Mouse (Mus musculus): ENCODE measurements around the gene Krtcap2. TPM values are rescaled to one million over a fixed set of nuclear protein-coding genes. Genes with fewer than 3 reads are reported as not detected.
A peak's percentile ranks its signal among the peaks of the same experiment; 100 is the strongest.

Krtcap2 gene
- total RNA-seq, 4 experiments from 2014 or later: 87.0 to 108 (median 89.4) TPM

GRCm38 (mm10) chr3:89246261-89247100, 715 bp downstream of the Krtcap2 start, which contains the start of gene Trim46:
Trim46 (minus strand) TSS chr3:89246309.
- DNase-seq (ENCODE audit: low spot score): peak; percentile 91

- DNase-seq (ENCODE audit: low spot score): no peak
Measured at GRCm38 (mm10) chr3:89247466-89247865, 1.7 kb downstream of the Krtcap2 start.

GRCm38 (mm10) chr3:89250435-89251040, 4.8 kb downstream of the Krtcap2 start:
- DNase-seq (ENCODE audit: low spot score): peak; percentile 75

DNA sequence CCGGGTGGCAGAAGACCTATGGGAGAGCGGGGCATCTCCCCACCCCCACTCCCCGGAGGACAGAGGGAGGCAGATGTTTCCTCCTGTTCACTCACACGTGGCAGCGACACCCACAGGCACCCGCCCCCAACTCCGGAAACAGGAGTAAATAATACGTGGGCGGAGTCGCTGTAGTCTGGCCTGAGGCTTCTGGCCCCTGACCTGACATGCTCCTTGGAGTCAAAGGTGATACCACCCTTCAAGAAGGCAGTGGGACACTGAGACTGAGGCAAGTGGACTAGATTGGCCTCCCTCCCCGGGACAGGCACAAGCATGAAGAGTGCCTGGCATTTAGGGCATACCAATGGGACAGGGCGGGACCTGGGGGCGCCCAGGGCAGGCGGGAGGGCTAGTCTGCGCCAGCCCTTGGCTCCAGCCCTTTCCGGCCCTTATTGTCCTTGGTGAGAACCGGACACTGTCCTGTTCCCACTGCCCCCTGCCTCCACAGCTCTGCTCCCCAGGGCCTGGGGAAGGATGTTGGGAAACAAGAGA, 5.7 kb downstream of the Krtcap2 start:
- DNase-seq (ENCODE audit: low spot score): peak; percentile 85

DNA sequence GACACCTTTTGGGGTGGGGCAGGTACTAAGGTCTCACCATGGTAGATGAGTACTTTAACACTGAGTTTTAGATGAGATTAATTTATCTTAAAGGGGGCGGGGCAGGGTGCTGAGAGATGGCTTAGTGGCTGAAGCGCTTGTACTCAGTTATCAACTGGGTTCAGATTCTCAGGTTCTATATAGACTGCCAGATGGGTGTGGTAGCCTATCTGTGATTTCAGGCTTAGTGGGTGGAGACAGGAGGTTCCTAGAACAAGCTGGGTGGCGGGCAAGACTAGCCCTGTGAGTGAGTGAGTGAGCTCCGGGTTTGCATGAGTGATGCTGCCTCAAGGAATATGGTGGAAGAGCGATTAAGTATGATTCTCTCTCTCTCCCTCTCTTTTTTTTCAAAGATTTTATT, 9.2 kb downstream of the Krtcap2 start:
- no peak for DNase-seq (ENCODE audit: low spot score)

GRCm38 (mm10) chr3:89256177-89256576, 10.4 kb downstream of the Krtcap2 start:
- no peak for DNase-seq (ENCODE audit: low spot score)

DNA sequence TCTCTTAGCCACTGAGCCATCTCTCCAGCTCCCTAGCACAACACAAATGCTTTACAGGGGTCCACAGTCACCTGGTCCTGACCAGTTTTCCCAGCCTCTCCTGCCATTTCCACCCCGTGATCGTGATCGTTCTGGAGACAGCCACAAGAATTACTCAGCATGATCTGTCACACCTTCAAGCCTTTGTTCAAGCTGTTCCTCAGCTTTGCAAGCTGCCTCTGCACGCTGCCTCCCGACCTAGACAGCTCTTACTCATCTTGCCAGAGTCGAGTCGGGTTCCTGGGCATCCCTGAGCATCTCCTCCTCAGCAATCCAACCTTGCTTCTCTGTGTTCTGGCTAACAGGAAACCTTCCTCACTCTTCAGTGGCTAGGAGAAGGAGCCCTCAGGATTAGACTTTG, 13.3 kb downstream of the Krtcap2 start, which contains the start of gene Dpm3:
Gene Dpm3 (plus strand): TSS at position 283 of the 400 bp plus-strand sequence.
- no peak for DNase-seq (ENCODE audit: low spot score)

DNA sequence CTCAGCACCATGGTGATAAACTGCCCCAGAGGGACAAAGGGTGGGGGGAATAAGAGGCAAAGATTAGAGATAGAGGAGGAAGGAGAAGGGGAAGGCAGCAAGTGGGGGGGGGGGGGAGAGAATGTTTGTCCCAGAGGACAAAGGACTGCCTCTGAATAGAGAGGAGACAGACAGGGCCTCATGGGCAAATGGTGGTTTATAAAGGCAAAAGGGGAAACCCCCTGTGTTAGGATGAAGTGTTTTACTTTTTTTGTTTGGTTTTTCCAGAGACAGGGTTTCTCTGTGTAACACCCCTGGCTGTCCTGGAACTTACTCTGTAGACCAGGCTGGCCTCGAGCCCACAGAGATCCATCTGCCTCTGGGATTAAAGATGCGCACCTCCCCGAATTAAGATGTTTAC, 14.4 kb downstream of the Krtcap2 start:
- no peak for DNase-seq (ENCODE audit: low spot score)

- peak; percentile 56 for DNase-seq (ENCODE audit: low spot score)
Measured at GRCm38 (mm10) chr3:89262417-89262816, 16.7 kb downstream of the Krtcap2 start.

GRCm38 (mm10) chr3:89266439-89266893, 20.7 kb downstream of the Krtcap2 start:
- DNase-seq (ENCODE audit: low spot score): peak; percentile 84

- DNase-seq (ENCODE audit: low spot score): no peak
Measured at GRCm38 (mm10) chr3:89268916-89269315, 23.1 kb downstream of the Krtcap2 start.

- DNase-seq (ENCODE audit: low spot score): peak; percentile 88
Measured at GRCm38 (mm10) chr3:89270051-89270755, 24.4 kb downstream of the Krtcap2 start, which contains the start of gene Slc50a1. Slc50a1 (minus strand) TSS chr3:89270570.

- DNase-seq (ENCODE audit: low spot score): peak; percentile 66
Measured at GRCm38 (mm10) chr3:89270891-89271290, 25.1 kb downstream of the Krtcap2 start.

DNA sequence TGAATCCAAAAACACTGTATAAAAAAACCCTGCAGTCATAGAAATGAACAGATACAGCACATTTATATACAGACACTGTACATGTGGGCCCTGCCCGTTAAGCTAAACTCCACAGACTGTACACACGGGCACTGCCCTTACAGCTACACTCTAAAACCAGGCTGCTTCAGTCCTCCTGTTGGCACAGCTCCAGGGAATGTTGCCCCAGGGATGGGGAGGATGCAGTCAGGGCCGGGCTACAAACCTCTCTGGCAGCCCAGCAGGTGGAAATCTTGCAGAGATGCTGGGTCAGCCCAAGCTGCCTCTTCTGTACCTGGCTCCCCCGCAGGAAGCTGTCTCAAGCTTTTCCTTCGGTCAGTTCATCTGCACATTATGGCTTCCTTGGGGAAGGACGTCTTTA, 26.0 kb downstream of the Krtcap2 start:
- no peak for DNase-seq (ENCODE audit: low spot score)

DNA sequence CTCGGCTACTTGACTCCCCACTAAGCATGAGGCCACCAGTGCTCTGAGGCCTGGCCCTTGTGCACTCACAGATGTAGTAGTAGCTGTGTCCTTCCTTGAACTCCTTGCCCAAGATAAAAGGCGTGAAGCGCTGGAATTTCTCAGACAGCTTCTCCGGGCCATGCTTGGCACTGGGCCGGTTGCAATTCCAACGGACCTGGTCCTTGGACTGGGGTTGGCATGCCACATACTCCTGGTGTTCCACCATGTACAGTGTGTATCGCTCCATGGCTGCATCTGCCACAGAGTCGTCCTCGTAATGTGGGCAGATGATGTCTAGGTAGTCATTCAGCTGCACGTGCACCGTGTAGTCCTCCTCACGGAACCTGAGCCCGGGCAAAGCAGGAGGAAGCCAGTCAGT, 30.3 kb downstream of the Krtcap2 start:
- no peak for DNase-seq (ENCODE audit: low spot score)

DNA sequence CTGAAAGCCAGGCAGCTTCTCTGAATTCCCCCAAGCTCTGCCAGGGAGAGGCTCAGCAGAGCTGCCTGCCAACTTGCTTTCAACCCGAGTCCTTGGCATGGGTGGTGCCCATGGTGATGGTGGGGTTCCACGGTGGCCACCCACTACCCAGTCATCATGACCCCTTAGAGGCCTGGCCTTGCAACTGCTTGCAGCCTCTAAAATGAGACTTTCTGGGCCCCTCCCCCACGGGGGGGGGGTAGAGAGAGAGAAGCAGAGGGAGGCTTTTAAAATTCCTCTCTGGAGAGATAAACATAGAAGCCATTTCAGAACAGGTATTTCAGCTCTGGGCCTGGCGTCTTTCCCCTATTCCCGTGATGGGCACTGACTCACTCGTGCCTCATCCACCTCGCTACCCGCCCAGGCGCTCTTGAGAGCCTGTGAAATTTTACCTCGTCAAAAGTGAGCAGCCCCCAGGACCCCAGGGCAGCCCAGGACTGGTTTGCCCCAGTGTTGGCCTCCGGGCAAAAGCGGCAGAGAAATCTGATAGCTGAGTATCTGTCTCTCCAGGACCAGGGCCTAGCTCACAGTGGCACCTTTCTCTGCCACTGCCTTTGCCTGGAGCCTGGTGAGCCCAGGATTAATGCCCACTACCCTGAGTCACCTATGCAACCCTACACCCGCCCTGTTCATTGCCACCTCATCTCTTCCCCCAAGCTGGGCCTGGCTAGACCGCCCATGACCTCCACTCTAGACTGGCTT, 31.7 kb downstream of the Krtcap2 start:
- DNase-seq (ENCODE audit: low spot score): peak; percentile 47

GRCm38 (mm10) chr3:89278107-89278506, 32.3 kb downstream of the Krtcap2 start:
- DNase-seq (ENCODE audit: low spot score): peak; percentile 83

DNA sequence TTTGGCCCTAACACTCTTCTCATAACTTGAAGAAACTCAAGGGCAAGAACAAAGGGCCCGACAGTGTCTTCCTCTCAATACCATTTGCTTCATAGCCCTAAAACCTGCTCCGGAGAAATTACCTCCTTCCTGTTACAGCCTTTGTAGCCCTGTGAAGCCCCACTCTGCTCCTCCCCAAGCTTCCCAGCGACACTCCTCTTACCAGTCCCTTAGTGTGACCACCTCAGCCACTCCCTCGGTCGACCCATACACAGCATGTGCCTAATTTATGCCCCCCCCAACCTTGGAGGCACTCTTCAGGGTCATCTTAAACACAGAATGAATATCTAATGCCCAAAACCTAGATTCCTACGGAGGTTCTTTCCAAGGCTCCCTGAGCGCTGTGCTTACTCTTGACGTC, 32.9 kb downstream of the Krtcap2 start:
- no peak for DNase-seq (ENCODE audit: low spot score)

DNA sequence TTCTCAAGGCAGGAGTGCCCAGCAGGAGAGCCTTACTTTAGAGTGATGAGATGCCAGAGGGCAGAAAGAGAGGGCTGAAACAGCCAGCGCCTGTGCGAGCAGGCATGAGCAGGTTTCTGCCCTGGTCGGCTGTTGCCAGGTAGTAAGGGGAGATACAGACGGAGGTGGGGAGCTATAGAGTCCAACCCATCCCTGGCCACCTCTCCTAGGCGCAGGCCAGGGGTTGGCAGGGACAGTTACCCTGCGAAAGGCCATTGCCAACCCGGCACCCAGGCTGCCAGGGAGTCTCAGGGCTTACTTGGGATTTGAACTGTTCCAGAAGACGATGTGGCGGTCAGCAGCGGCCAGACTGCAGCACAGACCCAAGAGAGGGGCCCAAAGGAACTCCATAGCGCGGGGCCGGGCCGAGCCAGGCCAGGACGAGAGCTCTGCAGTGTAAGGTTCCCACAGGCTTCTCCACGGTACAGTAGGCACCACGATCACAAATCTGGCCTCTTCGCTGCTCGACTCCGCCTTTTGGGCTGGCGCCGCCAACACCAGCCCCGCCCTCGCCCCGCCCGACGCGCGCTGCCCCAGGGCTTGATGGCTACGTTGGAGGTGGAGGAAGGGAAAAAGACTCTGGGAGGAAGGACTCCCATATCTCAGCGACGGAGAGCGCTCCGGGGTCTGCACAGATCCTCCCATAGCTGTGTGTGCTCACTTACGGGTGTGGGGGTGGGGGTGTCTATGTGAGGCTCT, 33.6 kb downstream of the Krtcap2 start:
- DNase-seq (ENCODE audit: low spot score): peak; percentile 90

- no peak for DNase-seq (ENCODE audit: low spot score)
Measured at GRCm38 (mm10) chr3:89280050-89280605, 34.4 kb downstream of the Krtcap2 start.

Measured in heart, adult 8-10 months (tissue).